Mouse (Mus musculus) spleen, adult 2 months (tissue): ENCODE results near the gene Cops7a. TPM values are rescaled to one million over a fixed set of nuclear protein-coding genes. Genes with fewer than 3 reads are reported as not detected.
A peak's percentile ranks its signal among the peaks of the same experiment; 100 is the strongest.

ENCODE experiments used
- DNase-seq, 2 experiments: peaks; one replicate each; pipeline versions ENCODE4 v3.0.0 to v3.0.0-alpha.2; 2012 to 2021; ENCODE audit warnings: low spot score in 2 of 2, low read depth in 1 of 2
- H3K27ac ChIP-seq: fragments of 200-500 bp; 2 replicates; pipeline ENCODE4 v1.5.1; 2012; ENCODE audit warnings: low read length, inconsistent platforms; ENCODE audit not compliant: insufficient read depth
- H3K27me3 ChIP-seq: fragments of 200-500 bp; 2 replicates; pipeline ENCODE4 v1.6.1; 2012; ENCODE audit warnings: mild to moderate bottlenecking, moderate library complexity, low read length, inconsistent platforms; ENCODE audit not compliant: control insufficient read depth, insufficient read depth
- H3K36me3 ChIP-seq: fragments of 200-500 bp; 2 replicates; pipeline ENCODE4 v1.6.1; 2012; ENCODE audit warnings: mild to moderate bottlenecking, low read length, inconsistent platforms; ENCODE audit not compliant: control insufficient read depth, insufficient read depth
- H3K4me1 ChIP-seq: fragments of 200-500 bp; 2 replicates; pipeline ENCODE4 v1.6.1; 2011; ENCODE audit warnings: inconsistent platforms; ENCODE audit not compliant: control insufficient read depth, insufficient read depth, insufficient read length
- H3K4me3 ChIP-seq: fragments of 200-500 bp; 2 replicates; pipeline ENCODE4 v1.5.1; 2011; ENCODE audit warnings: mild to moderate bottlenecking, inconsistent platforms; ENCODE audit not compliant: insufficient read depth, insufficient read length; ENCODE audit errors: extremely low read depth
- CTCF ChIP-seq: fragments of 200-500 bp; IDR thresholded peaks from 2 replicates; pipeline ENCODE4 v1.5.1; 2011; ENCODE audit warnings: mild to moderate bottlenecking, inconsistent platforms; ENCODE audit not compliant: insufficient read depth, insufficient read length, insufficient replicate concordance; ENCODE audit errors: extremely low read depth
- POLR2A ChIP-seq: fragments of 200-500 bp; IDR thresholded peaks from 2 replicates; pipeline ENCODE4 v1.6.1; 2011; ENCODE audit warnings: low read depth, low read length, inconsistent platforms
- WGBS: fragments of 180-500 bp; shearing (Covaris S2); methylation state at CpG from one replicate; pipeline ENCODE4 v1.1.7; 2018; 5-methylcytosine and 5-hydroxymethylcytosine counted together
- polyA plus RNA-seq: library from polyadenylated mRNA; depleted of rRNA; stranded (reverse); fragments of >200 nt; gene quantifications from 2 replicates; pipeline ENCODE4 v1.2.3, GENCODE M21; 2012

The Cops7a gene
- polyA plus RNA-seq, 1 experiment, result 116 TPM

DNA sequence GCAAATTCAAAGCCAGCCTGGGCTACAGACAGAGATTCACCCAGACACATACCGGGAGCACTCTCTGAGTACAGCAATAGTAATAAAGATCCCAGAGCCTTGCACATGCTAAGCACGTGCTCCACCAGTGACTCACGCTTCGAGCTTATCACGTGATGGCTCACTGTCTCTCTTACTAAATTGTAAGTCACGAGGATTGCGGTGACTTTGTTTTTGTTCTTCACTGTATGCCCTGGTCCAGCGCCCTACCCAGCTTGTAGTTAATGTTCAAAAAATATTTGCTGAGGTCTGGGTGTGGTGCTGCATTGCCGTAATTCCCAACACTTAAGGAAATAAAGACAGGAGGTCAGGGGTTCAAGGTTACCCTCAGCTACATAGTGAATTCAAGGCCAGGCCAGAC is 28.0 kb upstream of the Cops7a start:
- H3K36me3 ChIP-seq, result no peaks in the 10 kb centered on the region
- no peak for DNase-seq
- WGBS, result 88% methylated on average over 9 of the region's 9 CpGs
- H3K4me3 ChIP-seq, result no peak overlapping the region
- H3K27ac ChIP-seq, result no peak overlapping the region
- peaks cover 14% of the 10 kb centered on the region for H3K4me1 ChIP-seq
- H3K27me3 ChIP-seq, result peaks cover 20% of the 10 kb centered on the region
- TF ChIP-seq CTCF (no peak), POLR2A (no peak)

DNA sequence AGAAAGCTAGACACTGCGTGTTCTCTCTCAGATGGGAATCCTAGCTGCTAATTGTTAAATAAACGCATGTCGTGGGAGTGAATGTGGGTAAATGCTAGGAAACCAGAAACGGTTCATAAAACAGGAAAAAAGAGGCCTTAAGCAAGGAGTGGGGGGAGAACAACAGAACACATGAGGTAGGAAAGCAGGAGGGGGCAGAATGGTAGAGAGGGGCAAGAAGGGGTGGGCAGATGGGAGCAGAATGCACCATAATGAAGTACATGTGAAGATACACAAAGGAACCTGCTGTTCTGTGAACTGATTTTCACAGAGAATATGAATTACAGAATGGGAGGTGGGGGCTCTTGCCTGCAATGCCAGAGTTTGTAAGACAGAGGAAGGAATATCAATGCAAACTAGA is 26.9 kb upstream of the Cops7a start:
- Histone ChIP-seq H3K4me1 (peaks cover 10% of the 10 kb centered on the region), H3K4me3 (no peak overlapping the region), H3K27ac (no peak overlapping the region), H3K36me3 (no peaks in the 10 kb centered on the region), H3K27me3 (peaks cover 11% of the 10 kb centered on the region)
- DNase-seq, result no peak
- TF ChIP-seq POLR2A (no peak), CTCF (no peak)
- 72% methylated on average over 4 of the region's 4 CpGs for WGBS

- H3K27ac ChIP-seq, result no peak overlapping the region
- H3K27me3 ChIP-seq, result no peaks in the 10 kb centered on the region
- H3K36me3 ChIP-seq, result no peaks in the 10 kb centered on the region
- H3K4me3 ChIP-seq, result no peak overlapping the region
- 88% methylated on average over 4 of the region's 4 CpGs for WGBS
- DNase-seq, result peak; percentile 22 to 39
- H3K4me1 ChIP-seq, result peaks cover 7% of the 10 kb centered on the region; the same call in 1 of the 2 replicates
- TF ChIP-seq CTCF (peak; percentile 13; the same call in 1 of the 2 replicates), POLR2A (no peak)
Measured at GRCm38 (mm10) chr6:124967766-124968165, 2.4 kb upstream of the Cops7a start.

GRCm38 (mm10) chr6:124966466-124967118 is 1.3 kb upstream of the Cops7a start:
- DNase-seq, result peak in 1 of 2 experiments; percentile 7
- H3K27ac ChIP-seq, result no peak overlapping the region
- TF ChIP-seq CTCF (no peak), POLR2A (no peak)
- no peak overlapping the region for H3K4me3 ChIP-seq
- no peaks in the 10 kb centered on the region for H3K36me3 ChIP-seq
- WGBS, result 93% methylated on average over 7 of the region's 7 CpGs
- H3K27me3 ChIP-seq, result no peaks in the 10 kb centered on the region
- H3K4me1 ChIP-seq, result peaks cover 7% of the 10 kb centered on the region; the same call in 1 of the 2 replicates

DNA sequence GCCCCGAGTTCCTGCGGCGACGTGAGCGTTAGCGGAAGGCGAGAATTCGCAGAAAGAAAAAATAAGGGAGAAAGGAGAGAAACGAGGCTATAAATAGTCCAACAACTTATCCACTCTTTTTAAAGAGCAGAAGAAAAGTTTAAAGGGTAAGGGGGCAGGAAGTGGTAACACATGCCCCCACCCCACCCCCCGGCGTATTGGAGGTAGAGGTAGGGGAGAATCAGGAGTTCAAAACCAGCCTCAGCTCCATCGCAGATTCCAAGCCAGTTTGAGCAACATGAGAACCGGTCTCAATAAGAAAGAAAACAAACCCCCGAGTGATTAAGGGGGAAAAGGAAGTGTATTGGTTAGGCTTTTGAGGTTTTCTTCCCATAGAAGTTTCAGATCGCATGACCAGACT is 409 bp upstream of the Cops7a start:
- peaks cover 7% of the 10 kb centered on the region; the same call in 1 of the 2 replicates for H3K4me1 ChIP-seq
- H3K4me3 ChIP-seq, result peak overlapping the region; percentile 69
- 1% methylated on average over 15 of the region's 15 CpGs for WGBS
- TF ChIP-seq POLR2A (no peak), CTCF (no peak)
- H3K27me3 ChIP-seq, result no peaks in the 10 kb centered on the region
- peak in 1 of 2 experiments; percentile 2 for DNase-seq
- H3K36me3 ChIP-seq, result 0 out of 2 replicates have a peak, but pooled peaks cover 3% of the 10 kb centered on the region
- peak overlapping the region; percentile 86 for H3K27ac ChIP-seq

GRCm38 (mm10) chr6:124964638-124965037 is 700 bp downstream of the Cops7a start:
- 7% methylated on average over 16 of the region's 16 CpGs for WGBS
- H3K36me3 ChIP-seq, result peaks cover 6% of the 10 kb centered on the region

DNA sequence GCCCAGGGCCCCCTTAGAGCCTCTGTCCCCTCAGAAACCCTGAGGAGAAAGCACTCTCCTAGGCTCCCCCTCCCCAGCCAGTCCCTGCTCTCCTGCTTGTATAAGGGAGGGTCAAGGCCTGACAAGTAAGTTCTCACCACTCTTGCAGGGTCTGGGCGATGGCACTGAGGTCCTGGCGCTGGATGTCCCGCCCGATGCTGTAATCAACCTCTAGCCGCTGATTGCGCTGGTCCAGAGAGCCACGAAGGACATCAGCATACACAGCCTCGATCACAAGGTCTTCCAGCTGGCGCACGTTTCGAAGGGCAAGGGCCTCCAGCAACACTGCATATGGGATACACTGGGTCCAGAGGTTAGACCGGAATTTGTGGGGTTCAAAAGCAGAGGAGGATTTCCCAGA is 4.3 kb downstream of the Cops7a start:
- H3K36me3 ChIP-seq, result peaks cover 16% of the 10 kb centered on the region
- no peaks in the 10 kb centered on the region for H3K27me3 ChIP-seq
- no peak overlapping the region for H3K4me3 ChIP-seq
- TF ChIP-seq CTCF (no peak), POLR2A (no peak)
- no peak overlapping the region for H3K27ac ChIP-seq
- H3K4me1 ChIP-seq, result peaks cover 7% of the 10 kb centered on the region; the same call in 1 of the 2 replicates
- no peak for DNase-seq
- 96% methylated on average over 12 of the region's 12 CpGs for WGBS

More at GRCm38 (mm10) chr6:124964638-124965037, 700 bp downstream of the Cops7a start:
- Histone ChIP-seq H3K27me3 (no peaks in the 10 kb centered on the region), H3K4me3 (peak overlapping the region; percentile 69; the same call in 1 of the 2 replicates), H3K27ac (no peak overlapping the region), H3K4me1 (peaks cover 7% of the 10 kb centered on the region; the same call in 1 of the 2 replicates)
- TF ChIP-seq POLR2A, result no peak
- TF ChIP-seq CTCF, result no peak
- DNase-seq, result peak in 1 of 2 experiments; percentile 3
